Mouse (Mus musculus) lung, postnatal 0 days (tissue): ENCODE results near the gene Cdkal1.

Experiments
- CTCF ChIP-seq: IDR thresholded peaks from 2 replicates; pipeline ENCODE4 v1.5.1; 2016; ENCODE audit warnings: antibody characterized with exemption, mild to moderate bottlenecking
- EP300 ChIP-seq: IDR thresholded peaks from 2 replicates; pipeline ENCODE4 v1.6.1; 2016; ENCODE audit warnings: antibody characterized with exemption, mild to moderate bottlenecking, control low read depth

GRCm38 (mm10) chr13:29747347-29747647 is 108.2 kb downstream of the Cdkal1 start:
- no peak for TF ChIP-seq CTCF
- TF ChIP-seq EP300, result no peak
